Mouse (Mus musculus) embryonic facial prominence, embryonic 14.5 days (tissue): ENCODE data around the gene Rhob. TPM values are rescaled to one million over a fixed set of nuclear protein-coding genes. Genes with fewer than 3 reads are reported as not detected.

Source experiments
- ATAC-seq: fragments of 200-750 bp; cut with Nextera tagmentation; 2 replicates; pipeline ENCODE4 v1.8.0; 2017; ENCODE audit warnings: low read depth, moderate number of reproducible peaks, moderate TSS enrichment
- DNase-seq: peaks from one replicate; pipeline ENCODE4 v3.0.0-alpha.2; 2015; ENCODE audit warnings: low spot score
- H3K27ac ChIP-seq: fragments of 300-500 bp; sonication (generic); replicated peaks from 2 replicates; pipeline ENCODE4 v1.5.1; 2014; ENCODE audit warnings: low read depth, mild to moderate bottlenecking, low read length, moderate library complexity
- H3K27me3 ChIP-seq: fragments of 300-500 bp; sonication (generic); replicated peaks from 2 replicates; pipeline ENCODE4 v1.6.1; 2014; ENCODE audit warnings: low read length; ENCODE audit not compliant: control insufficient read depth, insufficient read depth
- H3K36me3 ChIP-seq: fragments of 300-500 bp; sonication (generic); 2 replicates; pipeline ENCODE4 v1.6.1; 2014; ENCODE audit warnings: low read length, mixed read lengths; ENCODE audit not compliant: control insufficient read depth, insufficient read depth
- H3K4me1 ChIP-seq: fragments of 300-500 bp; sonication (generic); 2 replicates; pipeline ENCODE4 v1.6.1; 2014; ENCODE audit warnings: antibody characterized with exemption, low read length; ENCODE audit not compliant: control insufficient read depth, insufficient read depth
- H3K4me2 ChIP-seq: fragments of 300-500 bp; sonication (generic); 2 replicates; pipeline ENCODE4 v1.6.1; 2014; ENCODE audit warnings: low read depth, mild to moderate bottlenecking, low read length, moderate library complexity, mixed read lengths
- H3K4me3 ChIP-seq: fragments of 300-500 bp; sonication (generic); 2 replicates; pipeline ENCODE4 v1.5.1; 2014; ENCODE audit warnings: low read depth, mild to moderate bottlenecking, low read length
- H3K9ac ChIP-seq: fragments of 300-500 bp; sonication (generic); 2 replicates; pipeline ENCODE4 v1.6.1; 2014; ENCODE audit warnings: low read depth, mild to moderate bottlenecking, low read length, moderate library complexity, mixed read lengths
- H3K9me3 ChIP-seq: fragments of 300-500 bp; sonication (generic); 2 replicates; pipeline ENCODE4 v1.6.1; 2016; ENCODE audit warnings: low read length; ENCODE audit not compliant: control insufficient read depth
- WGBS: fragments of 180-500 bp; shearing (Covaris S2); extraction: QIAGEN DNeasy Blood & Tissue Kit; methylation state at CpG from one replicate; pipeline ENCODE4 v1.1.7; 2014; 5-methylcytosine and 5-hydroxymethylcytosine counted together
- polyA plus RNA-seq: library from polyadenylated mRNA; unstranded; fragments of >200 nt; fragmentation: Nextera tagmentation; extraction: Ambion mirVana; gene quantifications from 2 replicates; pipeline ENCODE4 v1.2.1, GENCODE M21; 2014

Rhob gene
- polyA plus RNA-seq, 1 experiment from 2014 or later, result 76.8 TPM

GRCm38 (mm10) chr12:8494675-8495074 is 5.1 kb downstream of the Rhob start:
- H3K27ac ChIP-seq, result no peak overlapping the region
- ATAC-seq (no peak), DNase-seq (no peak)
- no peaks in the 10 kb centered on the region for H3K9me3 ChIP-seq
- 78% methylated on average over 3 of the region's 3 CpGs for WGBS
- no peaks in the 10 kb centered on the region for H3K27me3 ChIP-seq
- no peak overlapping the region for H3K4me3 ChIP-seq
- peaks cover 20% of the 10 kb centered on the region for H3K4me1 ChIP-seq
- H3K36me3 ChIP-seq, result no peaks in the 10 kb centered on the region
- no peak overlapping the region for H3K9ac ChIP-seq
- no peak overlapping the region for H3K4me2 ChIP-seq

- H3K36me3 ChIP-seq, result no peaks in the 10 kb centered on the region
- H3K4me2 ChIP-seq, result no peak overlapping the region
- WGBS, result 57% methylated on average over 3 of the region's 3 CpGs
- H3K4me1 ChIP-seq, result peaks cover 22% of the 10 kb centered on the region
- ATAC-seq, result no peak
- no peak overlapping the region for H3K27ac ChIP-seq
- no peaks in the 10 kb centered on the region for H3K9me3 ChIP-seq
- H3K4me3 ChIP-seq, result no peak overlapping the region
- H3K9ac ChIP-seq, result no peak overlapping the region
- no peaks in the 10 kb centered on the region for H3K27me3 ChIP-seq
- DNase-seq, result no peak
Measured at GRCm38 (mm10) chr12:8493386-8493785, 6.4 kb downstream of the Rhob start.

GRCm38 (mm10) chr12:8489098-8489497 is 10.7 kb downstream of the Rhob start:
- H3K9ac ChIP-seq, result no peak overlapping the region
- H3K9me3 ChIP-seq, result no peaks in the 10 kb centered on the region
- DNase-seq (peak; percentile 54), ATAC-seq (no peak)
- H3K36me3 ChIP-seq, result no peaks in the 10 kb centered on the region
- 45% methylated on average over 4 of the region's 4 CpGs for WGBS
- peaks cover 9% of the 10 kb centered on the region for H3K4me1 ChIP-seq
- H3K4me3 ChIP-seq, result no peak overlapping the region
- H3K27me3 ChIP-seq, result no peaks in the 10 kb centered on the region
- H3K4me2 ChIP-seq, result no peak overlapping the region
- H3K27ac ChIP-seq, result no peak overlapping the region

GRCm38 (mm10) chr12:8488652-8488980 is 11.2 kb downstream of the Rhob start:
- Histone ChIP-seq H3K27me3 (no peaks in the 10 kb centered on the region), H3K4me1 (peaks cover 9% of the 10 kb centered on the region), H3K4me2 (no peak overlapping the region), H3K4me3 (no peak overlapping the region), H3K9ac (no peak overlapping the region), H3K9me3 (no peaks in the 10 kb centered on the region), H3K36me3 (no peaks in the 10 kb centered on the region), H3K27ac (no peak overlapping the region)
- no peak for ATAC-seq
- 84% methylated on average over 4 of the region's 4 CpGs for WGBS
- no peak for DNase-seq

- peak; percentile 66; the same call in 1 of the 2 replicates for ATAC-seq
- peaks cover 9% of the 10 kb centered on the region for H3K4me1 ChIP-seq
- H3K27ac ChIP-seq, result no peak overlapping the region
- no peaks in the 10 kb centered on the region for H3K9me3 ChIP-seq
- no peaks in the 10 kb centered on the region for H3K27me3 ChIP-seq
- peak; percentile 74 for DNase-seq
- H3K4me3 ChIP-seq, result no peak overlapping the region
- no peak overlapping the region for H3K9ac ChIP-seq
- H3K4me2 ChIP-seq, result no peak overlapping the region
- no peaks in the 10 kb centered on the region for H3K36me3 ChIP-seq
- WGBS, result 46% methylated on average over 5 of the region's 5 CpGs
Measured at GRCm38 (mm10) chr12:8487959-8488651, 11.7 kb downstream of the Rhob start.

GRCm38 (mm10) chr12:8487281-8487680 is 12.5 kb downstream of the Rhob start:
- H3K4me1 ChIP-seq, result peaks cover 9% of the 10 kb centered on the region
- H3K4me3 ChIP-seq, result no peak overlapping the region
- DNase-seq (no peak), ATAC-seq (no peak)
- H3K9ac ChIP-seq, result no peak overlapping the region
- H3K27me3 ChIP-seq, result no peaks in the 10 kb centered on the region
- no peaks in the 10 kb centered on the region for H3K36me3 ChIP-seq
- 63% methylated on average over 1 of the region's 1 CpGs for WGBS
- no peak overlapping the region for H3K4me2 ChIP-seq
- H3K27ac ChIP-seq, result no peak overlapping the region
- no peaks in the 10 kb centered on the region for H3K9me3 ChIP-seq

GRCm38 (mm10) chr12:8485247-8485646 is 14.6 kb downstream of the Rhob start:
- H3K4me2 ChIP-seq, result no peak overlapping the region
- no peaks in the 10 kb centered on the region for H3K27me3 ChIP-seq
- H3K4me3 ChIP-seq, result no peak overlapping the region
- ATAC-seq (no peak), DNase-seq (no peak)
- H3K36me3 ChIP-seq, result no peaks in the 10 kb centered on the region
- no peak overlapping the region for H3K27ac ChIP-seq
- peaks cover 9% of the 10 kb centered on the region for H3K4me1 ChIP-seq
- H3K9me3 ChIP-seq, result no peaks in the 10 kb centered on the region
- 67% methylated on average over 7 of the region's 7 CpGs for WGBS
- no peak overlapping the region for H3K9ac ChIP-seq

- Histone ChIP-seq H3K4me3 (no peak overlapping the region), H3K4me1 (no peaks in the 10 kb centered on the region), H3K9me3 (no peaks in the 10 kb centered on the region), H3K4me2 (no peak overlapping the region), H3K27ac (no peak overlapping the region), H3K9ac (no peak overlapping the region), H3K36me3 (no peaks in the 10 kb centered on the region), H3K27me3 (no peaks in the 10 kb centered on the region)
- WGBS, result 54% methylated on average over 2 of the region's 2 CpGs
- DNase-seq (no peak), ATAC-seq (no peak)
Measured at GRCm38 (mm10) chr12:8482169-8482568, 17.6 kb downstream of the Rhob start.

- DNase-seq (no peak), ATAC-seq (no peak)
- Histone ChIP-seq H3K27me3 (no peaks in the 10 kb centered on the region), H3K36me3 (no peaks in the 10 kb centered on the region), H3K4me3 (no peak overlapping the region), H3K9ac (no peak overlapping the region), H3K9me3 (no peaks in the 10 kb centered on the region), H3K27ac (no peak overlapping the region), H3K4me1 (peaks cover 3% of the 10 kb centered on the region; the same call in 1 of the 2 replicates), H3K4me2 (no peak overlapping the region)
- 60% methylated on average over 6 of the region's 6 CpGs for WGBS
Measured at GRCm38 (mm10) chr12:8474836-8475387, 24.9 kb downstream of the Rhob start.
